Mouse (Mus musculus) liver, embryonic 13.5 days (tissue): Measurements from ENCODE around the gene Smarca1. TPM values are rescaled to one million over a fixed set of nuclear protein-coding genes. Genes with fewer than 3 reads are reported as not detected.

Experiments used
- ATAC-seq: fragments of 200-750 bp; cut with Nextera tagmentation; 2 replicates; pipeline ENCODE4 v1.8.0; 2017; ENCODE audit warnings: low read depth, mild to moderate bottlenecking, moderate number of reproducible peaks, moderate library complexity
- DNase-seq: peaks from one replicate; pipeline ENCODE4 v3.0.0; 2022
- H3K27ac ChIP-seq: fragments of 300-500 bp; sonication (generic); 2 replicates; pipeline ENCODE4 v1.5.1; 2015; ENCODE audit warnings: moderate library complexity, mild to moderate bottlenecking, inconsistent platforms
- H3K27me3 ChIP-seq: fragments of 300-500 bp; sonication (generic); 2 replicates; pipeline ENCODE4 v1.6.1; 2015; ENCODE audit warnings: mild to moderate bottlenecking, inconsistent platforms
- H3K36me3 ChIP-seq: fragments of 300-500 bp; sonication (generic); 2 replicates; pipeline ENCODE4 v1.6.1; 2015; ENCODE audit warnings: mild to moderate bottlenecking, inconsistent platforms
- H3K4me1 ChIP-seq: fragments of 300-500 bp; sonication (generic); replicated peaks from 2 replicates; pipeline ENCODE4 v1.6.1; 2015; ENCODE audit warnings: inconsistent platforms
- H3K4me2 ChIP-seq: fragments of 300-500 bp; sonication (generic); 2 replicates; pipeline ENCODE4 v1.6.1; 2015; ENCODE audit warnings: inconsistent platforms, mild to moderate bottlenecking, moderate library complexity
- H3K4me3 ChIP-seq: fragments of 300-500 bp; sonication (generic); replicated peaks from 2 replicates; pipeline ENCODE4 v1.5.1; 2015; ENCODE audit warnings: mild to moderate bottlenecking, inconsistent platforms
- H3K9ac ChIP-seq: fragments of 300-500 bp; sonication (generic); 2 replicates; pipeline ENCODE4 v1.6.1; 2015; ENCODE audit warnings: mild to moderate bottlenecking, inconsistent platforms
- H3K9me3 ChIP-seq: fragments of 300-500 bp; sonication (generic); replicated peaks from 2 replicates; pipeline ENCODE4 v1.6.1; 2016; ENCODE audit warnings: inconsistent platforms
- WGBS: fragments of 180-500 bp; shearing (Covaris S2); methylation state at CpG from one replicate; pipeline ENCODE4 v1.1.7; 2015; ENCODE audit not compliant: insufficient replicate concordance; 5-methylcytosine and 5-hydroxymethylcytosine counted together
- polyA plus RNA-seq: library from polyadenylated mRNA; unstranded; fragments of >200 nt; fragmentation: Nextera tagmentation; extraction: Ambion mirVana; gene quantifications from 2 replicates; pipeline ENCODE4 v1.2.1, GENCODE M21; 2015

The Smarca1 gene
- polyA plus RNA-seq, 1 experiment from 2014 or later = 5.8 TPM

- H3K27me3 ChIP-seq = peaks cover 17% of the 10 kb centered on the region
- DNase-seq (no peak), ATAC-seq (peak; percentile 31; the same call in 1 of the 2 replicates)
- peak overlapping the region; percentile 55 for H3K4me2 ChIP-seq
- WGBS = 11% methylated on average over 30 of the region's 36 CpGs
- no peaks in the 10 kb centered on the region for H3K36me3 ChIP-seq
- H3K9ac ChIP-seq = peak overlapping the region; percentile 26; the same call in 1 of the 2 replicates
- no peaks in the 10 kb centered on the region for H3K9me3 ChIP-seq
- no peak overlapping the region for H3K27ac ChIP-seq
- H3K4me1 ChIP-seq = no peaks in the 10 kb centered on the region
- H3K4me3 ChIP-seq = peak overlapping the region; percentile 48
Observed at GRCm38 (mm10) chrX:47891907-47892430, 805 bp downstream of the Smarca1 start.

- H3K9me3 ChIP-seq = no peaks in the 10 kb centered on the region
- WGBS = 13% methylated on average over 9 of the region's 12 CpGs
- H3K9ac ChIP-seq = no peak overlapping the region
Observed at GRCm38 (mm10) chrX:47891243-47891906, 1.4 kb downstream of the Smarca1 start.

GRCm38 (mm10) chrX:47887401-47887800, 5.4 kb downstream of the Smarca1 start:
- Histone ChIP-seq H3K4me3 (no peak overlapping the region), H3K4me2 (no peak overlapping the region), H3K9ac (no peak overlapping the region), H3K9me3 (no peaks in the 10 kb centered on the region), H3K27ac (no peak overlapping the region), H3K27me3 (peaks cover 12% of the 10 kb centered on the region), H3K36me3 (no peaks in the 10 kb centered on the region), H3K4me1 (no peaks in the 10 kb centered on the region)
- DNase-seq (no peak), ATAC-seq (no peak)
- 53% methylated on average over 2 of the region's 2 CpGs for WGBS

More at GRCm38 (mm10) chrX:47891243-47891906, 1.4 kb downstream of the Smarca1 start:
- no peak overlapping the region for H3K27ac ChIP-seq
- H3K4me2 ChIP-seq = peak overlapping the region; percentile 55
- no peak for ATAC-seq
- no peaks in the 10 kb centered on the region for H3K36me3 ChIP-seq
- no peaks in the 10 kb centered on the region for H3K4me1 ChIP-seq
- peaks cover 17% of the 10 kb centered on the region for H3K27me3 ChIP-seq
- peak overlapping the region; percentile 48 for H3K4me3 ChIP-seq
- DNase-seq = no peak

- 65% methylated on average over 6 of the region's 6 CpGs for WGBS
- no peaks in the 10 kb centered on the region for H3K36me3 ChIP-seq
- no peak overlapping the region for H3K27ac ChIP-seq
- no peaks in the 10 kb centered on the region for H3K9me3 ChIP-seq
- H3K4me3 ChIP-seq = no peak overlapping the region
- no peaks in the 10 kb centered on the region for H3K4me1 ChIP-seq
- H3K27me3 ChIP-seq = no peaks in the 10 kb centered on the region
- H3K9ac ChIP-seq = no peak overlapping the region
- ATAC-seq (no peak), DNase-seq (no peak)
- no peak overlapping the region for H3K4me2 ChIP-seq
Observed at GRCm38 (mm10) chrX:47882813-47883212, 10.0 kb downstream of the Smarca1 start.

- DNase-seq (no peak), ATAC-seq (no peak)
- Histone ChIP-seq H3K4me3 (no peak overlapping the region), H3K9me3 (no peaks in the 10 kb centered on the region), H3K9ac (no peak overlapping the region), H3K4me2 (no peak overlapping the region), H3K36me3 (no peaks in the 10 kb centered on the region), H3K4me1 (no peaks in the 10 kb centered on the region), H3K27ac (no peak overlapping the region), H3K27me3 (no peaks in the 10 kb centered on the region)
- 38% methylated on average over 2 of the region's 2 CpGs for WGBS
Observed at GRCm38 (mm10) chrX:47880052-47880451, 12.7 kb downstream of the Smarca1 start.

GRCm38 (mm10) chrX:47858544-47858943, 34.2 kb downstream of the Smarca1 start:
- 64% methylated on average over 1 of the region's 1 CpGs for WGBS
- Histone ChIP-seq H3K36me3 (no peaks in the 10 kb centered on the region), H3K27me3 (no peaks in the 10 kb centered on the region), H3K9ac (no peak overlapping the region), H3K27ac (no peak overlapping the region), H3K4me2 (no peak overlapping the region), H3K4me3 (no peak overlapping the region), H3K4me1 (no peaks in the 10 kb centered on the region), H3K9me3 (no peaks in the 10 kb centered on the region)
- DNase-seq = no peak
- no peak for ATAC-seq

- Histone ChIP-seq H3K27ac (no peak overlapping the region), H3K36me3 (no peaks in the 10 kb centered on the region), H3K4me2 (no peak overlapping the region), H3K27me3 (no peaks in the 10 kb centered on the region), H3K9ac (no peak overlapping the region), H3K4me1 (no peaks in the 10 kb centered on the region), H3K9me3 (no peaks in the 10 kb centered on the region), H3K4me3 (no peak overlapping the region)
- ATAC-seq (no peak), DNase-seq (no peak)
- WGBS = 38% methylated on average over 1 of the region's 1 CpGs
Observed at GRCm38 (mm10) chrX:47835835-47836195, 57.0 kb downstream of the Smarca1 start.

GRCm38 (mm10) chrX:47835098-47835834, 57.5 kb downstream of the Smarca1 start:
- no peak overlapping the region for H3K27ac ChIP-seq
- no peaks in the 10 kb centered on the region for H3K4me1 ChIP-seq
- H3K27me3 ChIP-seq = no peaks in the 10 kb centered on the region
- no peaks in the 10 kb centered on the region for H3K9me3 ChIP-seq
- H3K9ac ChIP-seq = no peak overlapping the region
- DNase-seq (no peak), ATAC-seq (no peak)
- H3K4me3 ChIP-seq = no peak overlapping the region
- H3K36me3 ChIP-seq = no peaks in the 10 kb centered on the region
- no peak overlapping the region for H3K4me2 ChIP-seq
- 47% methylated on average over 6 of the region's 6 CpGs for WGBS

GRCm38 (mm10) chrX:47833431-47833830, 59.3 kb downstream of the Smarca1 start:
- 33% methylated on average over 2 of the region's 2 CpGs for WGBS
- no peaks in the 10 kb centered on the region for H3K4me1 ChIP-seq
- DNase-seq = no peak
- no peak overlapping the region for H3K4me3 ChIP-seq
- no peak for ATAC-seq
- no peak overlapping the region for H3K4me2 ChIP-seq
- no peak overlapping the region for H3K27ac ChIP-seq
- H3K27me3 ChIP-seq = no peaks in the 10 kb centered on the region
- no peaks in the 10 kb centered on the region for H3K36me3 ChIP-seq
- no peak overlapping the region for H3K9ac ChIP-seq
- no peaks in the 10 kb centered on the region for H3K9me3 ChIP-seq

GRCm38 (mm10) chrX:47820566-47820965, 72.2 kb downstream of the Smarca1 start:
- Histone ChIP-seq H3K4me1 (no peaks in the 10 kb centered on the region), H3K4me3 (no peak overlapping the region), H3K9ac (no peak overlapping the region), H3K27ac (no peak overlapping the region), H3K27me3 (no peaks in the 10 kb centered on the region), H3K36me3 (no peaks in the 10 kb centered on the region), H3K4me2 (no peak overlapping the region), H3K9me3 (no peaks in the 10 kb centered on the region)
- WGBS = 40% methylated on average over 2 of the region's 2 CpGs
- ATAC-seq = no peak
- DNase-seq = no peak

- Histone ChIP-seq H3K4me3 (no peak overlapping the region), H3K36me3 (no peaks in the 10 kb centered on the region), H3K9ac (no peak overlapping the region), H3K27me3 (no peaks in the 10 kb centered on the region), H3K4me1 (no peaks in the 10 kb centered on the region), H3K9me3 (no peaks in the 10 kb centered on the region), H3K27ac (no peak overlapping the region), H3K4me2 (no peak overlapping the region)
- ATAC-seq (no peak), DNase-seq (no peak)
- 59% methylated on average over 2 of the region's 2 CpGs for WGBS
Observed at GRCm38 (mm10) chrX:47808717-47809116, 84.1 kb downstream of the Smarca1 start.
